Mouse (Mus musculus) C2C12 (cell line): ENCODE measurements around the gene Ifitm10.

ENCODE experiments used
- CEBPB ChIP-seq: IDR thresholded peaks from one replicate; pipeline ENCODE4 v1.6.1; 2011; ENCODE audit warnings: low read depth, mild to moderate bottlenecking, control low read depth, moderate library complexity
- CTCF ChIP-seq: IDR thresholded peaks from one replicate; pipeline ENCODE4 v1.5.1; 2011; ENCODE audit not compliant: control insufficient read depth, insufficient read depth, insufficient read length
- FOSL1 ChIP-seq: IDR thresholded peaks from one replicate; pipeline ENCODE4 v1.8.0; 2011; ENCODE audit warnings: mild to moderate bottlenecking, low read length; ENCODE audit not compliant: poor library complexity, insufficient read depth, severe bottlenecking
- MAX ChIP-seq: IDR thresholded peaks from one replicate; pipeline ENCODE4 v1.6.1; 2011; ENCODE audit warnings: mild to moderate bottlenecking, control low read depth
- MYOD1 ChIP-seq: IDR thresholded peaks from one replicate; pipeline ENCODE4 v1.6.1; 2011; ENCODE audit warnings: low read depth; ENCODE audit not compliant: control insufficient read depth, insufficient read length
- MYOG ChIP-seq: IDR thresholded peaks from one replicate; pipeline ENCODE4 v1.6.1; 2011; ENCODE audit not compliant: control insufficient read depth, insufficient read length; ENCODE audit errors: extremely low read depth
- USF1 ChIP-seq: IDR thresholded peaks from one replicate; pipeline ENCODE4 v1.6.1; 2011; ENCODE audit warnings: low read depth, mild to moderate bottlenecking, control low read depth, moderate library complexity

DNA sequence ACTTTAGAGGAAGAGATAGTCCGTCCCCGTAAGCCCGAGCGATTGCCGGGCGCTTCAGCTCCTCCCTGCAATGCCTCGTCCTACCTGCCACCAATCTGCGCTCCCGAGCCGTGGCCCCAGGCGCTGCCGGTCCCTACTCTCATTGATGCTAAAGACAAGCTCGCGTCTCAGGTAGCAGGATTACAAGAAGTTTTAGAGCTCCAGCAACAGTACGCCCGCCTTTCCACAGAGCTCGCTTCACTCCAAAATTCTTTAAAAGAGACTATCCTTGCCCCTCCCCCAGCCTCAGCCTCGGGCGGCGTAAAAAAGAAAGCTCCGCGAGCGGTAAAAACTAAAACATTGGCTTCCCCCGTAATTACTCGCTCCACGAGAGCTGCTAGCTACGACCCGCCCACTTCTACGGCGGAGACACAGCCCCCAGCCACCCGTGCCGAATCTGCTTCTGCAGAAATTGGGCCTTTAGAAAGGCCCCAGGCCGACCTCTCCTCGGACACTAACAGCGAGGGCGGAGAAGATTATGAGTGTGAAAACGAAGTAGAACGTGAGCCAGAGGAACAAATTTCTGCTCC, 89.4 kb downstream of the Ifitm10 start:
- no peak for TF ChIP-seq CTCF
- no peak for TF ChIP-seq MAX
- no peak for TF ChIP-seq USF1
- no peak for TF ChIP-seq CEBPB
- TF ChIP-seq MYOG: no peak
- TF ChIP-seq MYOD1: no peak
- no peak for TF ChIP-seq FOSL1
